Mouse (Mus musculus): ENCODE measurements at regions not wholly inside any gene's neighbourhood (a gene's known extent, or its start where the extent isn't known, plus 50 kb on each side); places are given as distances from the start of the nearest gene placed in this dataset.

- no peak overlapping the region for H3K27ac ChIP-seq
- H3K36me3 ChIP-seq (replicated peaks) = no peaks in the 10 kb centered on the region
- WGBS = 66% methylated on average over 3 of the region's 3 CpGs
- H3K4me1 ChIP-seq = peaks cover 10% of the 10 kb centered on the region; the same call in 1 of the 2 replicates
- no peak for DNase-seq (ENCODE audit: extremely low spot score, low spot score)
- peaks cover 1% of the 10 kb centered on the region; the same call in 1 of the 2 replicates for H3K27me3 ChIP-seq (ENCODE audit: poor library complexity, severe bottlenecking)
- peaks cover 3% of the 10 kb centered on the region; the same call in 1 of the 2 replicates for H3K9me3 ChIP-seq
- H3K4me3 ChIP-seq = no peak overlapping the region
Observed at GRCm38 (mm10) chr13:47862896-47863295, 398.1 kb upstream of the Id4 start.

GRCm38 (mm10) chr13:47868656-47869055 lies 392.4 kb upstream of the Id4 start:
- H3K27me3 ChIP-seq (ENCODE audit: poor library complexity, severe bottlenecking) = no peaks in the 10 kb centered on the region
- H3K9me3 ChIP-seq = peaks cover 3% of the 10 kb centered on the region; the same call in 1 of the 2 replicates
- H3K36me3 ChIP-seq (replicated peaks) = no peaks in the 10 kb centered on the region
- no peak for DNase-seq (ENCODE audit: extremely low spot score, low spot score)
- no peak overlapping the region for H3K27ac ChIP-seq
- H3K4me1 ChIP-seq = peaks cover 24% of the 10 kb centered on the region
- 64% methylated on average over 4 of the region's 4 CpGs for WGBS
- no peak overlapping the region for H3K4me3 ChIP-seq

- no peak for DNase-seq (ENCODE audit: extremely low spot score, low spot score)
- peaks cover 24% of the 10 kb centered on the region for H3K4me1 ChIP-seq
- H3K9me3 ChIP-seq = peaks cover 3% of the 10 kb centered on the region; the same call in 1 of the 2 replicates
- H3K36me3 ChIP-seq (replicated peaks) = no peaks in the 10 kb centered on the region
- H3K27me3 ChIP-seq (ENCODE audit: poor library complexity, severe bottlenecking) = no peaks in the 10 kb centered on the region
- no peak overlapping the region for H3K4me3 ChIP-seq
- H3K27ac ChIP-seq = no peak overlapping the region
- 86% methylated on average over 10 of the region's 10 CpGs for WGBS
Observed at GRCm38 (mm10) chr13:47869670-47870532, 391.1 kb upstream of the Id4 start.

GRCm38 (mm10) chr13:47872645-47873044 lies 388.4 kb upstream of the Id4 start:
- no peaks in the 10 kb centered on the region for H3K9me3 ChIP-seq
- 0 out of 2 replicates have a peak overlapping the region, but pooled peaks have one; percentile 40 for H3K27ac ChIP-seq
- no peak overlapping the region for H3K4me3 ChIP-seq
- peaks cover 24% of the 10 kb centered on the region for H3K4me1 ChIP-seq
- no peak for DNase-seq (ENCODE audit: extremely low spot score, low spot score)
- WGBS = 48% methylated on average over 11 of the region's 11 CpGs
- H3K27me3 ChIP-seq (ENCODE audit: poor library complexity, severe bottlenecking) = no peaks in the 10 kb centered on the region
- H3K36me3 ChIP-seq (replicated peaks) = no peaks in the 10 kb centered on the region

- no peaks in the 10 kb centered on the region for H3K9me3 ChIP-seq
- H3K36me3 ChIP-seq (replicated peaks) = no peaks in the 10 kb centered on the region
- H3K27me3 ChIP-seq (ENCODE audit: poor library complexity, severe bottlenecking) = no peaks in the 10 kb centered on the region
- H3K4me1 ChIP-seq = peaks cover 18% of the 10 kb centered on the region
- no peak overlapping the region for H3K4me3 ChIP-seq
- WGBS = 94% methylated on average over 4 of the region's 4 CpGs
- H3K27ac ChIP-seq = no peak overlapping the region
- DNase-seq (ENCODE audit: extremely low spot score, low spot score) = no peak
Observed at GRCm38 (mm10) chr13:47892569-47892968, 368.5 kb upstream of the Id4 start.

- DNase-seq (ENCODE audit: extremely low spot score, low spot score) = no peak
- Histone ChIP-seq H3K36me3 (replicated peaks) (no peaks in the 10 kb centered on the region), H3K27ac (peak overlapping the region; percentile 26; the same call in 1 of the 2 replicates), H3K4me1 (peaks cover 18% of the 10 kb centered on the region), H3K27me3 (ENCODE audit: poor library complexity, severe bottlenecking) (no peaks in the 10 kb centered on the region), H3K9me3 (peaks cover 11% of the 10 kb centered on the region; the same call in 1 of the 2 replicates), H3K4me3 (no peak overlapping the region)
- WGBS = 91% methylated on average over 1 of the region's 1 CpGs
Observed at GRCm38 (mm10) chr13:47894331-47894730, 366.7 kb upstream of the Id4 start.

- peaks cover 11% of the 10 kb centered on the region; the same call in 1 of the 2 replicates for H3K9me3 ChIP-seq
- H3K4me1 ChIP-seq = peaks cover 18% of the 10 kb centered on the region
- DNase-seq (ENCODE audit: extremely low spot score, low spot score) = no peak
- H3K27ac ChIP-seq = peak overlapping the region; percentile 4; the same call in 1 of the 2 replicates
- no peak overlapping the region for H3K4me3 ChIP-seq
- H3K27me3 ChIP-seq (ENCODE audit: poor library complexity, severe bottlenecking) = no peaks in the 10 kb centered on the region
- WGBS = 84% methylated on average over 6 of the region's 6 CpGs
- H3K36me3 ChIP-seq (replicated peaks) = no peaks in the 10 kb centered on the region
Observed at GRCm38 (mm10) chr13:47895256-47895655, 365.8 kb upstream of the Id4 start.

- H3K27me3 ChIP-seq (ENCODE audit: poor library complexity, severe bottlenecking) = no peaks in the 10 kb centered on the region
- peaks cover 11% of the 10 kb centered on the region; the same call in 1 of the 2 replicates for H3K9me3 ChIP-seq
- no peak overlapping the region for H3K4me3 ChIP-seq
- H3K4me1 ChIP-seq = peaks cover 18% of the 10 kb centered on the region
- H3K36me3 ChIP-seq (replicated peaks) = no peaks in the 10 kb centered on the region
- DNase-seq (ENCODE audit: extremely low spot score, low spot score) = no peak
- peak overlapping the region; percentile 40; the same call in 1 of the 2 replicates for H3K27ac ChIP-seq
- WGBS = 89% methylated on average over 4 of the region's 4 CpGs
Observed at GRCm38 (mm10) chr13:47896646-47897045, 364.4 kb upstream of the Id4 start.

- no peak for DNase-seq (ENCODE audit: extremely low spot score, low spot score)
- 87% methylated on average over 9 of the region's 9 CpGs for WGBS
- H3K27me3 ChIP-seq (ENCODE audit: poor library complexity, severe bottlenecking) = no peaks in the 10 kb centered on the region
- H3K4me1 ChIP-seq = peaks cover 13% of the 10 kb centered on the region
- H3K36me3 ChIP-seq (replicated peaks) = no peaks in the 10 kb centered on the region
- no peak overlapping the region for H3K27ac ChIP-seq
- H3K4me3 ChIP-seq = no peak overlapping the region
- H3K9me3 ChIP-seq = no peaks in the 10 kb centered on the region
Observed at GRCm38 (mm10) chr13:47909851-47910530, 351.0 kb upstream of the Id4 start.

GRCm38 (mm10) chr13:47910531-47910910 lies 350.5 kb upstream of the Id4 start:
- 72% methylated on average over 3 of the region's 3 CpGs for WGBS
- no peak overlapping the region for H3K4me3 ChIP-seq
- no peak overlapping the region for H3K27ac ChIP-seq
- no peak for DNase-seq (ENCODE audit: extremely low spot score, low spot score)
- no peaks in the 10 kb centered on the region for H3K36me3 ChIP-seq (replicated peaks)
- H3K9me3 ChIP-seq = no peaks in the 10 kb centered on the region
- no peaks in the 10 kb centered on the region for H3K27me3 ChIP-seq (ENCODE audit: poor library complexity, severe bottlenecking)
- peaks cover 13% of the 10 kb centered on the region for H3K4me1 ChIP-seq

GRCm38 (mm10) chr13:47916456-47916855 lies 344.6 kb upstream of the Id4 start:
- Histone ChIP-seq H3K4me1 (peaks cover 8% of the 10 kb centered on the region; the same call in 1 of the 2 replicates), H3K4me3 (no peak overlapping the region), H3K9me3 (peaks cover 6% of the 10 kb centered on the region; the same call in 1 of the 2 replicates), H3K36me3 (replicated peaks) (no peaks in the 10 kb centered on the region), H3K27me3 (ENCODE audit: poor library complexity, severe bottlenecking) (no peaks in the 10 kb centered on the region), H3K27ac (no peak overlapping the region)
- no peak for DNase-seq (ENCODE audit: extremely low spot score, low spot score)
- WGBS = 92% methylated on average over 8 of the region's 8 CpGs

- DNase-seq (ENCODE audit: extremely low spot score, low spot score) = no peak
- no peak overlapping the region for H3K4me3 ChIP-seq
- H3K4me1 ChIP-seq = peaks cover 8% of the 10 kb centered on the region; the same call in 1 of the 2 replicates
- H3K27me3 ChIP-seq (ENCODE audit: poor library complexity, severe bottlenecking) = no peaks in the 10 kb centered on the region
- no peaks in the 10 kb centered on the region for H3K36me3 ChIP-seq (replicated peaks)
- peaks cover 6% of the 10 kb centered on the region; the same call in 1 of the 2 replicates for H3K9me3 ChIP-seq
- 92% methylated on average over 3 of the region's 3 CpGs for WGBS
- no peak overlapping the region for H3K27ac ChIP-seq
Observed at GRCm38 (mm10) chr13:47917370-47917769, 343.7 kb upstream of the Id4 start.
